Mouse (Mus musculus) kidney, adult 2 months (tissue): ENCODE measurements around the gene Isca2.

Source experiments
- CTCF ChIP-seq: fragments of 200-500 bp; conservative IDR thresholded peaks from 2 replicates; pipeline ENCODE4 v1.5.1; 2011; ENCODE audit warnings: low read depth, mild to moderate bottlenecking, control low read depth, low read length, moderate library complexity, mixed read lengths; ENCODE audit not compliant: insufficient read depth, insufficient read length
- POLR2A ChIP-seq: fragments of 200-500 bp; IDR thresholded peaks from one replicate; pipeline ENCODE4 v1.6.1; 2011; ENCODE audit warnings: low read depth, low read length, control low read depth

GRCm38 (mm10) chr12:84794647-84795046, 21.6 kb downstream of the Isca2 start:
- TF ChIP-seq CTCF (no peak), POLR2A (no peak)
